Mouse (Mus musculus) ZHBTc4 (cell line): Measurements from ENCODE around the gene Stk32c.

ENCODE experiments used
- DNase-seq: peaks from one replicate; pipeline ENCODE4 v3.0.0-alpha.2; 2011; ENCODE audit warnings: low read depth, low spot score

Stk32c gene

DNA sequence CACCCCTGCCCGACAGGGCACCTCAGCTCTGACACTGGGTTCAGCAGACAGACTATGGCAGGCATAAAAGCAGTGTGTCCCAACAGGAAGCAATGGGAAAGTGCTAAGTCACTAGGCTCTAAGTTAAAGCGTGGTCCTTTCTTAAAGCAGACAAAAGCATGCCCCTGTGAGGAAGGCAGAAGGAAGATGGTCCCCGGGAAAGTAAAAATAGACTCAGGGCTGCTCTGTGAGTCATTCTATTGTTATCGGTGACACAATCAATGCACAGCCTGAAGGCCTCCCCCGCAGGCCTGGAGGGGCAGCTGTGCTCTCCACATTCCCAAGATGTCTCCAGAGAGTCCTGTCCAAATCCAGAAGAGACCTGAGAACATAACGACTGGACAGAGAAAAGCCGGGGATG, 67.2 kb downstream of the Stk32c start:
- DNase-seq = no peak

DNA sequence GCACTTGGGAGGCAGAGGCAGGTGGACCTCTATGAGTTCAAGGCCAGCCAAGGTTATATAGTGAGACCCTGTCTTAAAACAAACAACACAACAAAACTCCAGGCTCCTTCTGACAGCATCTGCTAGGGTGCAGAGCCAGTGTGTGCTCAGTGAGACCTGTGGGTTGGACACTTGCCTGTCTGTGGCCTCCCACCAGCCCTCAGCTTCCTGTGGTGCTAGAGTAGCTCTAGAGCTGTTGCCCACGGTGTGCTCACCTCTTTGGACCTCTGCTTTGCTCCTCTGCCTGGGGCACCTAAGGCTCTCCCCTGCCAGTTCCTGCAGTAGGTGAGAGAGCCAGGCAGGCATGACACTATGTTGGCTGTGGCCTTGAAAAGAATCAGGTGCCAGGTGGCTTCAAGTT, 69.3 kb downstream of the Stk32c start:
- no peak for DNase-seq

DNA sequence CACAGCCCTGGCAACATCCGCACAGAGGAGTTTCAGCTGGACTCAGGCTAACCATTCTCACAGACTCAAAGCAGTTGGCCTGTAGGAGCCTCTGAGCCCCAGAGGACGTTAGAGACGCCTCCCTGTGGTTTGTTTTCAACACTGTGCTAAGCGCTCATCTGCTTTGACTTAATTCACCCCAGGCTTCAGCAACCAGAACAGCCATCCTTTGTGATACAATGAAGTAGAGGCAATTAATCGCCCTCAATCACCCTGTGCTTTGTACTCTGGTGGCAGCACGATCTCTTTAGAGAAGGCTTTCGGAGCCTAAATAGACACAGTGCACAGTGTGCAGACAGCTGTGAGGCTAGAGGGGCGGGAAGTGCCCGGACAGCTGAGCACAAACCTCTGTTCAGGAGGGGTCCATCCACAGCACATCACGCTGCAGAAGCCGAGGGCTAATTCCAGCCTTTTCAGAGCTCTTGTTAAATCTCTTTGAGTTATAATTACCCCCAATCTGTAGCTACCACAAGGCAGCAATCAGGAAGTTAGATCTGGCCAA, 73.1 kb downstream of the Stk32c start:
- DNase-seq = peak; percentile 84

DNA sequence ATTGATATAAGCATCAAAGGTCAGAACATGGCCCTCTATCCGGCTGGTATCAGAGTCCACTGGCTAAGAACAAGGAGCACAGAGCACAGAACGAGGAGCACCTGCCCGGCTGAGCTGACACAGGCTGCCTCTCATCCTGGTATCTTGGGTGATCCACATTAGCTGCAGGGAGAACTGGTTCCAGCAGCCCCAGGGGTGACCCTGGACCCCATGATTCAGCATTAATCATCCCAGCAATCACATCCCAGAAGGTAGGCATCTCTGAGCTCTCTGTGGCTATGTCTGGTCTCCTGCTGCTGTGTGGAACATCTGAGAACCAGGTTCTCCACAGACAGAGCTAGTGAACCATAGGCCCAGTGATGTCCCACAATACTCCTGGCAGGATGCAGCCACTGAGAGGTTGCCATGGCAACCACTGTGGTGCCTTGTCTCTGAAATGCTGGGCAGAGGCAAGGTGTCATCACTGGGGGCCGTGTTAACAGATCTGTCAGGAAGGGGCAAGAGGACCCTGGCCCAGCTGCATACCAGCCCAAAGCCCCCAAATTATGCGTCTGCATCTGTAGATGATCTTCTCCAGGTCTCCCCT, 76.1 kb downstream of the Stk32c start:
- peak; percentile 14 for DNase-seq

DNA sequence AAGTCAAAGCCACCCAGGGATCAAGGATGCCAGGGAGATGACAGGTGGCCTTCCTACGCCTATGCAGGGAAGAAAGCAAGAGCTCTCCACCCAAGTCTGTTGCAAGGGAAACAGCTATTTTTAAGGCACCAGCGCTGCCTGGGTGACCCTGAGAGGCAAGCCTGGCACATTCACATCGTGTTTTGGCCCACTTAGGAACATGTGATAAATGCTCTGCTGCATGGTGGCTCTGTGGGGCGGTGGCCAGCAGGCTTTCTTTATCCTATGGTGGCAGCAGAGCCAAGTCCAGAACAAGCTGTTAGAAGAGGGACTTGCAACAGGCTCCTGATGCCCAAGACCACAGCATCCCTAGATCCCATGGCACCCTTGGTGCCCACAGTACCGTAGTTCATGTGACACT, 77.9 kb downstream of the Stk32c start:
- DNase-seq = no peak

- DNase-seq = no peak
Measured at GRCm38 (mm10) chr7:139133446-139133845, 79.7 kb downstream of the Stk32c start.

GRCm38 (mm10) chr7:139131538-139131937, 81.6 kb downstream of the Stk32c start:
- no peak for DNase-seq

GRCm38 (mm10) chr7:139130361-139130760, 82.7 kb downstream of the Stk32c start:
- no peak for DNase-seq

- no peak for DNase-seq
Measured at GRCm38 (mm10) chr7:139128994-139129393, 84.1 kb downstream of the Stk32c start.

DNA sequence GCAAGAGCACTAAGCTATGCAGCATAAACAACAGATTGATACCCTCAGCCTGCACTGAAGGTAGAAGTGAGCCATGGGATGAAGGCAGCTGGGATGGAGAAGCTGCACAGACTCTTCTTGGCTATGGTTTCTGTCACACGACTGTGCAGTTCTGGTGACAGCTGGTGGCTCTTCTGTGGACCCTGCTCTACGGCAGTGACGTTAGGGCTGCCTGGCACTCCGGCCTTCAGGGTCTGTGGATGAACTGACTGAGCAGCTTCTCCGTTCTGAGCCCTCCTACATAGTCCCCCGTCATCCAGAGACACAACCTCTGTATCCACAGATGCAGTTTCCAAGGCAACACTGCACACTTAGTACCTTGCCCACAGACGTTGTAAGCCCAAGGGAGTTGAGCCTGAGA, 86.6 kb downstream of the Stk32c start:
- DNase-seq = no peak

GRCm38 (mm10) chr7:139125881-139126280, 87.2 kb downstream of the Stk32c start:
- no peak for DNase-seq

DNA sequence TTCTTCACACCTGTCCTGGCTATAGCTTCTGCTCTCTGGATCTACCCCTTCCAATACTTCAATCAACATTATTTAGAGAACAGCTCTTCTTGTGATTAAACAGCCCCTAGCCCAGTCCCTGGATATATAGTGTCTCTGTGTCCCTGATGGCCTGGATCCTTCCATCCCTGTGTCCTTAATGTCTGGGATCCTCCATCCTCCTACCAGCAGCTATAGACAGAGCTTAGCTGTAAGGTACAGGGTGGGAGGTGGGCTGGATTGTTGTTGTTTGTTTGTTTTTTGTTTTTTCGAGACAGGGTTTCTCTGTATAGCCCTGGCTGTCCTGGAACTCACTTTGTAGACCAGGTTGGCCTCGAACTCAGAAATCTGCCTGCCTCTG, 93.3 kb downstream of the Stk32c start:
- DNase-seq = no peak

DNA sequence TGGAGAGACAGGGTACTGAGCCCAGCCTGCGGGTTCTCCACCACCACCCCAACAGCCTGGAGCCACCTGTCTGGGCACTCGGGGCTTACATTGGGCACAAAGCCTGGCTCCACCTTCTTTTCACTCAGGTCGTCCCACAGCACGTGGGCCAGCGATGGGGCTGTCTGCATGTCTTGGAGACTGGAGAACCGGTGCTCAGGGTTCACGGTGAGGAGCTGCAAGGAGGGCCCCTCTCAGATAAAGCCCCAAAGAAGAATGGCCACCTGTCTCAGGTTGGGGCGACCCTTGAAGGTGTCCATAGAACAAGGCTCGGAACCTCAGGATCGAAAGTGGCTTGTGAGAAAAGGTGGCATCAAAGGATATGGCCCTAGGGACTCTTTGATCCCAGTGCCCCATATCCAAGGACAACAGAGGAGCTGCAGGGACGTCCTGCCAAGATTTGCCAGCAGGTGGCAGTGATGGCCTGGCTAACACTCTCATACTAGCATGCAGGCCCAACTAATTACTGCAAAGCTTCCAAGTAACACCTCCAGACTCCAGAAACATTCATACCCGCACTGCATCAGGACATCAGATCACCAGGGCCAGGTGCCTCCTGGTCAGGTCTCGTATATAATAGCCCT, 93.8 kb downstream of the Stk32c start:
- peak; percentile 73 for DNase-seq

- peak; percentile 21 for DNase-seq
Measured at GRCm38 (mm10) chr7:139107908-139108650, 105.0 kb downstream of the Stk32c start.

- no peak for DNase-seq
Measured at GRCm38 (mm10) chr7:139105705-139106104, 107.4 kb downstream of the Stk32c start.

- no peak for DNase-seq
Measured at GRCm38 (mm10) chr7:139105076-139105475, 108.0 kb downstream of the Stk32c start.

DNA sequence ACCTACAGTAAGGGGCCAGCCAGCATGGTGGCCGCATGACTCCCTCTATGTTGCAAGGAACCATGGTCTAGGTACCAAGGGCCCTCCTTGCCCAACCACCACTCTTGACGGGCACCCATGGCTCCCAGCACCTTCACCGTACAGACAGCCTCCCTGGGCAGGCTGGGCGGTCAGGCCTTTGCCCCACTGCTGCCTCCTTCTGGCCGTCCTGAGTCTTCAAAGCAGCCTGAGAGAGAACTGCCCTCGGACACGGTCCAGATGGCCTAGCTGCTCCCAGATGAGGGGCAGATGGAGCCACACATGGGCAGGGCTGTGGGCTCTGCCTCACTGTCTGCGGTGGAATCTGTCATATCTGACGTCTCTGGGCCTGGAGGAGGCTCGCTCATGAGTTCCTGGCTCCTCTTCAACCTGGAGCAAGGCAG, 109.1 kb downstream of the Stk32c start:
- no peak for DNase-seq

GRCm38 (mm10) chr7:139101826-139102225, 111.3 kb downstream of the Stk32c start:
- DNase-seq = no peak

GRCm38 (mm10) chr7:139101286-139101804, 111.8 kb downstream of the Stk32c start:
- no peak for DNase-seq

- DNase-seq = no peak
Measured at GRCm38 (mm10) chr7:139100531-139101095, 112.5 kb downstream of the Stk32c start.

DNA sequence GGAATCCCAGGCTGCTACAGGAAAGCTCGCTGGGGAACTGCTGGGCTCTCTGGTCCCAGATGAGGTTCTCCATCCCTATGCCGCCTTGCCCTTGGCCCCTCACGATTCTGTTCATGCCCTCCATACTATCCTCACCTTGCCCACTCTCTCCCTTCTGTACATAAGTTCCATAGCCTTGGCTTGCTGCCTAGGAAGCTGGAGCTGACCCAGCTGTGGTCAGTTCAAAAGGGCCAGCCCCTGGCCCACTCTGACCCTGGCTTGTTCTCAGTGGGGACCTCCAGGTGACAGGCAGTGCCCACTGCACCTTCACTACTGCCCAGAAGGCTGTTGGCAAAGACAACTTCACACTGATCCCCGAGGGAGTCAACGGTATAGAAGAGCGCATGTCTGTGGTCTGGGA, 116.7 kb downstream of the Stk32c start:
- DNase-seq = no peak

DNA sequence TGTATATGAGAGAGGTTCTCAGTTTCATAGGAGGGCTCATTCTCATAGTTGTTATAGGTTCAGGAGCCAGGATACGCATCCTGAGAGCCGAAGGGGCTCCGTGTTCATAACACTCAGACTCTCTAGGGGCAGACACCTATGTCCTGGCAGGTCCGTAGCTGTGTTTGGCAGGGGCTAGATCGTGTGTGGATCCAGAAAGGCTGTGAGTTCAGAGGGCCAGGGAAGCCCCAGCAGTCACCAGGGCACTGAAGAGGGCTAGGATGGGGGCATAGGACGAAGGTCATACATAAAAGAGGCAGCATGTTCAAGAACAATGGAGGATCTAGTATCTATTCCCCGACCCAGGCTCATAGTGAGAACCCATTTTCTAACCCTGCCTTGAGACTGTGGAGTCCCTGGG, 117.8 kb downstream of the Stk32c start:
- no peak for DNase-seq
